Mouse (Mus musculus): ENCODE data around the gene Ube2j1. TPM values are rescaled to one million over a fixed set of nuclear protein-coding genes. Genes with fewer than 3 reads are reported as not detected.

Ube2j1 gene
- polyA plus RNA-seq, 1 experiment: 35.5 TPM

DNA sequence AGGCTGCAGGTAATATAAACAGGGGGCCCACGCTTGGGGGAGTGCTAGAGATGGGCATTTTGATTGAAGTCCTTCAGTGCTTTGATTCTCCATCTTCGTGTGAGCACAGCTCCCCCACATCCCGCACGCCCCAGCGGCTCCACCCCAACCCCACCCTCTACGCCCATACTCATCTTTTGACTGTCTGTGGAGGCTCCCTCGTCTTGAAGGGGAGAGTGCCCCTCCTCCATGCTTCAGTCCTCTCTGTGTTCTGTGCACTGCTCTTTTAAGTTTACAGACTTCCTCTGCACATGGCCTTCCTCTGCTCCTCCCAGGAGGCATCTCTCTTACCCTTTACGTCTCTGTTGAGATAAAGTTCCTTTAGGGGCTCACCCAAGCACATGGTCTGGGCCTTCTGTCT lies 46.5 kb downstream of the Ube2j1 start:
- TF ChIP-seq GATA1 (IDR thresholded peaks at IDR 0.05; ENCODE audit: borderline replicate concordance, low read length): no peak

DNA sequence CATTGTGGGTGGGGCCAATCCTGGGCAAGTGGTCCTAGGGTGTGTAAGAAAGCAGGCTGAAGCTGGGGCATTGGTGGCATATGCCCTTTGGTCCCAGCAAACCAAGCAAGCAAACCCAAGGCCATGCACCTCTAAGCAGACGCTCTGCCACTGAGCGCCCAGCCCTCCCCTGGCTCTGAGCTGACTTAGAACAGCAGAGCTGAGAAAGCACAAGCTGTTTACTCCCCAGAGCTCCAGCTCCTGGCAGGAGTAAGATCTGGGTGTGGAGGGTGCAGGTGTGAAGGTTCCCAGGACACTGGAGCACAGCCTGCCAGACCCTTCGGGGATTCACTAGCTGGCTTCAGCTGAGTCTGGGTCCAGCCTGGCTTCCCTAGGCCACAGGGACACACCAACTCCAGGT lies 47.3 kb downstream of the Ube2j1 start:
- Histone ChIP-seq H3K9me3 (peaks cover 12% of the 10 kb centered on the region), H3K36me3 (replicated peaks; ENCODE audit: low read length) (no peaks in the 10 kb centered on the region), H3K4me3 (replicated peaks) (no peak overlapping the region), H3K4me1 (peaks cover 22% of the 10 kb centered on the region), H3K27me3 (replicated peaks) (peaks cover 22% of the 10 kb centered on the region)
- TF ChIP-seq FLI1 (IDR thresholded peaks at IDR 0.05; ENCODE audit: low read length): no peak
- TF ChIP-seq GATA1 (IDR thresholded peaks at IDR 0.05; ENCODE audit: borderline replicate concordance, low read length): no peak

More for the DNA sequence above, 46.5 kb downstream of the Ube2j1 start:
- peaks cover 22% of the 10 kb centered on the region for H3K27me3 ChIP-seq (replicated peaks)
- H3K36me3 ChIP-seq (replicated peaks; ENCODE audit: low read length): no peaks in the 10 kb centered on the region
- no peak overlapping the region for H3K4me3 ChIP-seq (replicated peaks)
- peaks cover 30% of the 10 kb centered on the region for H3K4me1 ChIP-seq
- H3K9me3 ChIP-seq: peaks cover 12% of the 10 kb centered on the region

DNA sequence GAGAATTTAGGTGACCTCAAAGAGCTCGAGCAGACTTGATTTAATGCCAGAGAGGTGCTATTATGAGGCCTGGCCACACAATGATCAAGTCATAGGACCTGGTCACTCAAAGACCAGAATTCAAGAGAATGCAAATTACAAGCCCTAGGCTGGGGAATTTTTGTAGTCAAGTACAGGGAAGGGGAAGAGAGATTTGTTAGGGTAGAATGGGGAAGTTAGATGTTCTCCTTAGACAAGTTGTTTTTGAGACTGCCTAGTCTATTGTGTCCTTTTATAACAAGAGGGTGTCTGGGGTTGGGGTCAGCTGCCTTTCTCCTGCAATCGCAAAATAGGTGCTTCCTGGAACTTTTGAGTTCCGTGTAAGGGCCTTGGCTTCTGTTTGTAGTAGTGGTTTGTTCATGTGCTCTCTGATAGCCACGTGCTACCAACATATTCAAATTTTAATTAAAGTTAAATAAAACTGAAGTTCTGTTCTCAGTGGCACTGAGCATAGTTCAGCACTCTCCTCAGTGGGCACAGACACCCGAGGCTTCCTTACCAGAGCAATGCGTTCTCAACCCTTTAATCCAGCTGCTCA lies 68.0 kb downstream of the Ube2j1 start:
- Histone ChIP-seq H3K36me3 (replicated peaks; ENCODE audit: low read length) (no peaks in the 10 kb centered on the region), H3K4me1 (no peaks in the 10 kb centered on the region), H3K9me3 (peaks cover 32% of the 10 kb centered on the region), H3K27me3 (replicated peaks) (peaks cover 3% of the 10 kb centered on the region), H3K4me3 (replicated peaks) (no peak overlapping the region)
- TF ChIP-seq FLI1 (IDR thresholded peaks at IDR 0.05; ENCODE audit: low read length) (no peak), GATA1 (IDR thresholded peaks at IDR 0.05; ENCODE audit: borderline replicate concordance, low read length) (no peak)

Other genes with a start within 250 kb of the Ube2j1 start
- not detected in 2 replicates for gene Lyrm2, start 231.2 kb upstream of the Ube2j1 start, polyA plus RNA-seq (2012; ENCODE audit: insufficient read depth, low replicate concordance)
- gene Ankrd6, start 80.6 kb upstream of the Ube2j1 start, polyA plus RNA-seq (2012; ENCODE audit: insufficient read depth, low replicate concordance): not detected in 2 replicates
- gene Rragd, start 48.4 kb upstream of the Ube2j1 start, polyA plus RNA-seq (2012; ENCODE audit: insufficient read depth, low replicate concordance): 0.37 TPM in 1 of 2 replicates, not detected in the other
- gene Gabrr2, start 31.6 kb downstream of the Ube2j1 start, polyA plus RNA-seq (2012; ENCODE audit: insufficient read depth, low replicate concordance): 0.67 TPM in 1 of 2 replicates, not detected in the other
- gene Gabrr1, start 101.1 kb downstream of the Ube2j1 start, polyA plus RNA-seq (2012; ENCODE audit: insufficient read depth, low replicate concordance): not detected in 2 replicates
- gene Pm20d2, start 158.3 kb downstream of the Ube2j1 start, polyA plus RNA-seq (2012; ENCODE audit: insufficient read depth, low replicate concordance): not detected in 2 replicates
- not detected in 2 replicates for gene Srsf12, start 177.6 kb downstream of the Ube2j1 start, polyA plus RNA-seq (2012; ENCODE audit: insufficient read depth, low replicate concordance)